Mouse (Mus musculus): ENCODE measurements at regions not wholly inside any gene's neighbourhood (a gene's known extent, or its start where the extent isn't known, plus 50 kb on each side); places are given as distances from the start of the nearest gene placed in this dataset.

GRCm38 (mm10) chr1:121773988-121774387 is 206.2 kb upstream of the Ddx18 start:
- Histone ChIP-seq H3K27me3 (replicated peaks; ENCODE audit: control insufficient read depth, insufficient read depth, low read length) (no peaks in the 10 kb centered on the region), H3K4me1 (ENCODE audit: control insufficient read depth, insufficient read depth, low read length) (no peaks in the 10 kb centered on the region), H3K9ac (ENCODE audit: low read depth, low read length) (no peak overlapping the region), H3K4me2 (ENCODE audit: low read depth, low read length) (no peak overlapping the region), H3K4me3 (ENCODE audit: low read depth, low read length) (no peak overlapping the region), H3K36me3 (ENCODE audit: control insufficient read depth, insufficient read depth, low read length) (no peaks in the 10 kb centered on the region), H3K9me3 (ENCODE audit: control insufficient read depth, low read length) (no peaks in the 10 kb centered on the region), H3K27ac (replicated peaks; ENCODE audit: low read depth, low read length) (no peak overlapping the region)
- 93% methylated on average over 2 of the region's 2 CpGs for WGBS
- no peak for DNase-seq (ENCODE audit: low spot score)
- ATAC-seq (ENCODE audit: low read depth): no peak

GRCm38 (mm10) chr1:121771444-121771843 is 203.7 kb upstream of the Ddx18 start:
- Histone ChIP-seq H3K9me3 (ENCODE audit: control insufficient read depth, low read length) (no peaks in the 10 kb centered on the region), H3K4me3 (ENCODE audit: low read depth, low read length) (no peak overlapping the region), H3K4me2 (ENCODE audit: low read depth, low read length) (no peak overlapping the region), H3K27me3 (replicated peaks; ENCODE audit: control insufficient read depth, insufficient read depth, low read length) (no peaks in the 10 kb centered on the region), H3K4me1 (ENCODE audit: control insufficient read depth, insufficient read depth, low read length) (no peaks in the 10 kb centered on the region), H3K36me3 (ENCODE audit: control insufficient read depth, insufficient read depth, low read length) (no peaks in the 10 kb centered on the region), H3K27ac (replicated peaks; ENCODE audit: low read depth, low read length) (no peak overlapping the region), H3K9ac (ENCODE audit: low read depth, low read length) (no peak overlapping the region)
- ATAC-seq (ENCODE audit: low read depth) (no peak), DNase-seq (ENCODE audit: low spot score) (no peak)
- 83% methylated on average over 1 of the region's 1 CpGs for WGBS

- Histone ChIP-seq H3K27me3 (replicated peaks; ENCODE audit: control insufficient read depth, insufficient read depth, low read length) (no peaks in the 10 kb centered on the region), H3K27ac (replicated peaks; ENCODE audit: low read depth, low read length) (no peak overlapping the region), H3K4me1 (ENCODE audit: control insufficient read depth, insufficient read depth, low read length) (no peaks in the 10 kb centered on the region), H3K9ac (ENCODE audit: low read depth, low read length) (no peak overlapping the region), H3K4me3 (ENCODE audit: low read depth, low read length) (no peak overlapping the region), H3K36me3 (ENCODE audit: control insufficient read depth, insufficient read depth, low read length) (no peaks in the 10 kb centered on the region), H3K9me3 (ENCODE audit: control insufficient read depth, low read length) (no peaks in the 10 kb centered on the region), H3K4me2 (ENCODE audit: low read depth, low read length) (no peak overlapping the region)
- DNase-seq (ENCODE audit: low spot score) (no peak), ATAC-seq (ENCODE audit: low read depth) (no peak)
- 21% methylated on average over 12 of the region's 12 CpGs for WGBS
Measured at GRCm38 (mm10) chr1:121770936-121771335, 203.1 kb upstream of the Ddx18 start.

- Histone ChIP-seq H3K4me3 (ENCODE audit: low read depth, low read length) (no peak overlapping the region), H3K36me3 (ENCODE audit: control insufficient read depth, insufficient read depth, low read length) (no peaks in the 10 kb centered on the region), H3K27ac (replicated peaks; ENCODE audit: low read depth, low read length) (no peak overlapping the region), H3K4me2 (ENCODE audit: low read depth, low read length) (no peak overlapping the region), H3K9me3 (ENCODE audit: control insufficient read depth, low read length) (no peaks in the 10 kb centered on the region), H3K27me3 (replicated peaks; ENCODE audit: control insufficient read depth, insufficient read depth, low read length) (no peaks in the 10 kb centered on the region), H3K4me1 (ENCODE audit: control insufficient read depth, insufficient read depth, low read length) (no peaks in the 10 kb centered on the region), H3K9ac (ENCODE audit: low read depth, low read length) (no peak overlapping the region)
- no peak for ATAC-seq (ENCODE audit: low read depth)
- no peak for DNase-seq (ENCODE audit: low spot score)
- 74% methylated on average over 3 of the region's 3 CpGs for WGBS
Measured at GRCm38 (mm10) chr1:121760086-121760485, 192.3 kb upstream of the Ddx18 start.

GRCm38 (mm10) chr1:121745181-121745580 is 177.4 kb upstream of the Ddx18 start:
- WGBS: 84% methylated on average over 1 of the region's 1 CpGs
- ATAC-seq (ENCODE audit: low read depth): no peak

GRCm38 (mm10) chr1:121735113-121735719 is 167.4 kb upstream of the Ddx18 start:
- H3K27ac ChIP-seq (replicated peaks; ENCODE audit: low read depth, low read length): no peak overlapping the region
- H3K4me2 ChIP-seq (ENCODE audit: low read depth, low read length): no peak overlapping the region
- ATAC-seq (ENCODE audit: low read depth) (no peak), DNase-seq (ENCODE audit: low spot score) (no peak)
- H3K36me3 ChIP-seq (ENCODE audit: control insufficient read depth, insufficient read depth, low read length): no peaks in the 10 kb centered on the region
- no peaks in the 10 kb centered on the region for H3K9me3 ChIP-seq (ENCODE audit: control insufficient read depth, low read length)
- H3K4me3 ChIP-seq (ENCODE audit: low read depth, low read length): no peak overlapping the region
- H3K27me3 ChIP-seq (replicated peaks; ENCODE audit: control insufficient read depth, insufficient read depth, low read length): no peaks in the 10 kb centered on the region
- 58% methylated on average over 11 of the region's 11 CpGs for WGBS
- no peaks in the 10 kb centered on the region for H3K4me1 ChIP-seq (ENCODE audit: control insufficient read depth, insufficient read depth, low read length)
- H3K9ac ChIP-seq (ENCODE audit: low read depth, low read length): no peak overlapping the region

More at GRCm38 (mm10) chr1:121745181-121745580, 177.4 kb upstream of the Ddx18 start:
- no peak overlapping the region for H3K4me2 ChIP-seq (ENCODE audit: low read depth, low read length)
- no peak overlapping the region for H3K9ac ChIP-seq (ENCODE audit: low read depth, low read length)
- H3K27ac ChIP-seq (replicated peaks; ENCODE audit: low read depth, low read length): no peak overlapping the region
- DNase-seq (ENCODE audit: low spot score): no peak
- H3K4me1 ChIP-seq (ENCODE audit: control insufficient read depth, insufficient read depth, low read length): no peaks in the 10 kb centered on the region
- no peaks in the 10 kb centered on the region for H3K9me3 ChIP-seq (ENCODE audit: control insufficient read depth, low read length)
- no peak overlapping the region for H3K4me3 ChIP-seq (ENCODE audit: low read depth, low read length)
- no peaks in the 10 kb centered on the region for H3K27me3 ChIP-seq (replicated peaks; ENCODE audit: control insufficient read depth, insufficient read depth, low read length)
- no peaks in the 10 kb centered on the region for H3K36me3 ChIP-seq (ENCODE audit: control insufficient read depth, insufficient read depth, low read length)

GRCm38 (mm10) chr1:121734456-121735112 is 166.8 kb upstream of the Ddx18 start:
- no peak overlapping the region for H3K9ac ChIP-seq (ENCODE audit: low read depth, low read length)
- H3K4me3 ChIP-seq (ENCODE audit: low read depth, low read length): no peak overlapping the region
- DNase-seq (ENCODE audit: low spot score): no peak
- no peak for ATAC-seq (ENCODE audit: low read depth)
- H3K4me1 ChIP-seq (ENCODE audit: control insufficient read depth, insufficient read depth, low read length): no peaks in the 10 kb centered on the region
- H3K4me2 ChIP-seq (ENCODE audit: low read depth, low read length): no peak overlapping the region
- no peak overlapping the region for H3K27ac ChIP-seq (replicated peaks; ENCODE audit: low read depth, low read length)
- H3K36me3 ChIP-seq (ENCODE audit: control insufficient read depth, insufficient read depth, low read length): no peaks in the 10 kb centered on the region
- WGBS: 65% methylated on average over 3 of the region's 3 CpGs
- H3K27me3 ChIP-seq (replicated peaks; ENCODE audit: control insufficient read depth, insufficient read depth, low read length): no peaks in the 10 kb centered on the region
- no peaks in the 10 kb centered on the region for H3K9me3 ChIP-seq (ENCODE audit: control insufficient read depth, low read length)

- H3K27ac ChIP-seq (replicated peaks; ENCODE audit: low read depth, low read length): no peak overlapping the region
- no peaks in the 10 kb centered on the region for H3K27me3 ChIP-seq (replicated peaks; ENCODE audit: control insufficient read depth, insufficient read depth, low read length)
- no peaks in the 10 kb centered on the region for H3K4me1 ChIP-seq (ENCODE audit: control insufficient read depth, insufficient read depth, low read length)
- no peaks in the 10 kb centered on the region for H3K9me3 ChIP-seq (ENCODE audit: control insufficient read depth, low read length)
- no peak overlapping the region for H3K4me3 ChIP-seq (ENCODE audit: low read depth, low read length)
- 55% methylated on average over 9 of the region's 9 CpGs for WGBS
- H3K4me2 ChIP-seq (ENCODE audit: low read depth, low read length): no peak overlapping the region
- DNase-seq (ENCODE audit: low spot score) (peak; percentile 32), ATAC-seq (ENCODE audit: low read depth) (no peak)
- no peaks in the 10 kb centered on the region for H3K36me3 ChIP-seq (ENCODE audit: control insufficient read depth, insufficient read depth, low read length)
- no peak overlapping the region for H3K9ac ChIP-seq (ENCODE audit: low read depth, low read length)
Measured at GRCm38 (mm10) chr1:121709317-121709860, 141.6 kb upstream of the Ddx18 start.

- no peak overlapping the region for H3K27ac ChIP-seq (replicated peaks; ENCODE audit: low read depth, low read length)
- 66% methylated on average over 10 of the region's 10 CpGs for WGBS
- no peaks in the 10 kb centered on the region for H3K9me3 ChIP-seq (ENCODE audit: control insufficient read depth, low read length)
- no peak for DNase-seq (ENCODE audit: low spot score)
- ATAC-seq (ENCODE audit: low read depth): no peak
- H3K9ac ChIP-seq (ENCODE audit: low read depth, low read length): no peak overlapping the region
- H3K4me1 ChIP-seq (ENCODE audit: control insufficient read depth, insufficient read depth, low read length): no peaks in the 10 kb centered on the region
- no peak overlapping the region for H3K4me2 ChIP-seq (ENCODE audit: low read depth, low read length)
- no peaks in the 10 kb centered on the region for H3K27me3 ChIP-seq (replicated peaks; ENCODE audit: control insufficient read depth, insufficient read depth, low read length)
- H3K4me3 ChIP-seq (ENCODE audit: low read depth, low read length): no peak overlapping the region
- no peaks in the 10 kb centered on the region for H3K36me3 ChIP-seq (ENCODE audit: control insufficient read depth, insufficient read depth, low read length)
Measured at GRCm38 (mm10) chr1:121708301-121708700, 140.5 kb upstream of the Ddx18 start.

Measured in embryonic facial prominence, embryonic 14.5 days (tissue).